Mouse (Mus musculus) T-helper 1 cell (primary cell): ENCODE data around the gene Gmps.

ENCODE experiments used
- in situ Hi-C: fragments of 300-600 bp; cut with MboI, MseI; formaldehyde crosslinking; loops from one replicate; pipeline ENCODE4 v1.15.1; 2025; ENCODE audit warnings: high pct_unique_total_duplicates

Gene Gmps

DNA sequence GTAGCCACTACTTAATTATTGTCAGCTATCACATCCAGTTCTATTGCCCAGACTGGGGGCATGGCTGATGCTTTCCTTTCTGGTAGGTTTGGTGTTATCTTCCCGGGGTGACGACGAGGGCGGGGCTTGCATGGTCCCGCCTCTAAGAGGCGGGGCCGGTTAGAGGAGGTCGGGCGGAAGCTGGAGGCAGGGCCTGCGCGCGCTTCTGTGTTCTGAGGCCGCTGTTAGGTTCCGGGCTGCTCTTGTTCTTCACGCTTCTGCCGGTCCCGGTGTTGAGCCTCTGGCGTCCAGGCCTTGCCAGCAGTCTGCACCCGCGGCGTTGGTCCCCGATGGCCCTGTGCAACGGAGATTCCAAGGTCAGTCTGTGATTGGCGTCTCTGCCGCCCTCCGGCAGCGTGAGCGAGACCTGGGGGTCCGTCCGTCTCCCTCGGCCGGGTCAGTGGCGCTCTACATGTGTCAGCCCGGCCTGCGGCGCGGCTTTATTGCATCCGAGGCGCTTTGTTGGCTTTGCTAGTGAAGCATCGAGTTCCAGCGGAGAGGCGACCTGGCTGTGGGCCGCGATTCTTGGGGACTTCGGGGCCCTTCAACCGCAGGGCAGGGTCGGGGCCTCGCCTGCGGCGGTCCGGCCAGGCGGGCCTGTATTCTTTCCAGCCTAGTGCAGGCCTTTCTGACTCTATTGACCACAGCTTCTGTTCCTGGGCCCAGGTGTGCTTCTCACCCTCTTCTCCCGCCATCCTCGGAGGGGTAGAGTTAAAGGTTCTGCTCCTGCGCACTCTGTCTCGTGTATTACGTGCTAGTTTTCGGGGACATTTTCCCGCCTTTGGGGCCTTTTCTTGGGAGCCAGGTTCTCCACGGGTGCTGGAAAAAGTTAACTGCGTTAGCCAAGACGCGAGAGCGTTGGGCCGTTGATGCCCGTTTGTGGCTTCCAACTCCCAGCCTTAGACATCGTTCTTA lies at the start of gene Gmps:
Gene Gmps, plus strand, starts transcription at position 152 of the 954 bp plus-strand sequence.
- in situ Hi-C loops: loop anchor here (10.0 to 25.0 kb wide), 2 partner anchors 1386 to 1471 kb away; partner anchors contain the start of gene Dhx36

DNA sequence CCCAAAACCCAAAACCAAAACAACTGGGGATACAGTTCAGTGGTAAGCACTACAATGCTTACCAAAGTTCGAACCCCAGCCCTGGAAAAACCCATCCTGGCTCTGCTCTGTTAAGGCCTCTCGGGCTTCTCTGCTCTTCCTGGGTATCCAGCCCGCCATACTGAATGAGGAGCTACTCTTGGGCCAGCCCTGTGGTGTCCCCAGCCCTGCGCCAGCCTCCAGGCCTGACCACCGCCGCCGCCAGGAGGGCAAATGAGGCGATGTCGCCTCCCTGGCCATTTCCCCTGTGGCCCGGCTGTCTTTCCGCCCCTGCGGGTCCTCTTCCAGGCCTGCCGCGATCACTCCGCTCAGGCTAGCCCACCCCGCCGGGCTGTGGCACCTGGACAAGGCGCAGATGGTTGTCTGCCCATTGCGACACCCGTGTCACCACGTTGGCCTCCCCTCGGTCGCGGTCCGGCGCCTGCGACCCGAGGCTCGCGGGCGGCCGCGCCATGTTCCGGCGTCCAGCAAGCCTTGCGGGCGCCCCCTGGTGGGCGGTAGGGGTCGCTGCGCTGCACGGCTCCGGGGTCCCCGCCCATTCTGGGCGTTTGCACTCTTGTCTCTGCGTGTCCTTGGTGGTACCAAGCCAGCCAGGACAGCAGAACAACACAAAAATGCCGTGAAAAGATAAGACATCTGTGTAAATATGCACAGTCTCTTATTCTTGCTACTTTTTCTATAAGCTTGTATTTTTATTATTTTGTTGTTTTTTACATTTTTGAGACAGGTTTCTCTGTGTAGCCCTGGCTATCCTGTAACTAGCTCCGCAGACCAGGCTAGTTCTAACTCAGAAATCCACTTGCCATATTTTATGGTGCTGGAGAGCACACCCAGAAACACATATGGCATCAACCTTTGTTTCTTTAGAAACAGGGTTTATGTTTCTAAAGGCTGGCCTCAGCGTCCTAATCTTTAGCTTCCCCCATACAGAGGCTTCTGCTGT lies 46.7 kb upstream of the Gmps start, which contains the start of gene E130311K13Rik:
Gene E130311K13Rik, minus strand, starts transcription at position 595 of the 982 bp plus-strand sequence.
- in situ Hi-C loops: no loop called here

DNA sequence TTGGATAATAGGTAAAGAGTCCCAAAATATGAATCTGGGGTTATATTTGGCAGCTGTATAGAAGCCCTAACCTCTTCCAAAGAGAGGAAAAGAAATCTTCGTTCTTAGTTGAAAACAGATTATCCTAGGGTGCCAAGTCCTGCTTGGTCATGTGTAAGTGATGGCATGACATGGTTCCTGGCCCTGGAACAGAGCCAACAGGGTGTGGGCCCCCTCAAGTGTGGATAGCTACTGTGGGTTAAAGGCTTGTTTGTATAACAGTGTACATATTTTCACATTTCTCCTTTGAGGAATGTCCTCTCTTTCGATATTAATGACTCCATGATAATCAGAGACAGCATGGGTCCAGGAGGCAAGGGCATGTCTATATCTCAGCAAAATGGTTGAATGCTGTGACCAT lies 37.0 kb upstream of the Gmps start:
- in situ Hi-C loops: loop anchor here (10.0 kb wide), 1 partner anchor 384 kb away; no protein-coding TSS in a partner anchor

DNA sequence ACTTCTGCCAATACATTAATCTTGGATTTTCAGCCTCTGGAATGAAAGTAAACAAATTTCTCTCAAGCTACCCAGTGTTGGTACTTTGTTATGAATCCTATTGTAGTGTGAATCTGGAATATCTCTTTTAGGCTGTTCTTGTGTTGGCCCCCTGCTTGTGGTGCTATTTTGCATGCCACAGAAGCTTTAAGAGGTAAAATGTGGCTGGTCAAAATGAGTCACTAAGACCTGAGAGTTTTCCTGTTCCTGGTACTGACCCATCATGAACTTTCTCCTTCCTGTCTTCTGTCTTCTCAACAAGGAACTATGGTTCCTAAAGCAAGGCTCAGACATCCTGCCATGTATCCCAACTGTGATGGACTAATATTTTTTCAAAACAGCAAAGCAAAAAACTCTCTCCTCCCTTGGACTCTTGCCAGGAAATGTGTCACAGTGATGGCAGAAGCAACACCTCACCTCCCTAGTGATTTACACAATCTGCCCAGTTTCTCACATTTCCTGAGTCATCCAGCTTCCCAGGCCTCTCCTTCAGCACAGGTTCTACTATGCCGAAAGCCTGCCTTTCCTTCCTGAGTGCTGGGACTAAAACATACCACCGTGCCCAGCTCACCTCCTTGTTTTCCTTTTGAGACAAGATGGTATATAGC lies 34.6 kb upstream of the Gmps start:
- in situ Hi-C loops: no loop called here

DNA sequence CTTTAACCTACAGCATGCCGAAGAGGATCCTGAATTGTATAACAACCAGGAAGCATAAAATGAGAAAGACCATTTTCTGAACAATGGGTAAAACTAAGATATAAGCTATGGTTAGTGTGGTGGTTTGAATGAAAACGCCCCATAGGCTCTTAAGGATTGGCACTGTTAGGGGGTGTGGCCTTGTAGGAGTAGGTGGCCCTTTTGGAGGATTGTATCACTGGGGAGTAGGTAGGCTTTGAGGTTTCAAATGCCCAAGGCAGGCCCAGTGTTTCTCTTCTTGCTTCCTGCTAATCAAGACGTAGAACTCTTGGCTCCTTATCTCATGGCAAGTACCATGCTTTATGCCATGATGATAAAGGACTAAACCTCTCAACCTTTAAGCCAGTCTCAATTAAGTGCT lies 26.1 kb upstream of the Gmps start:
- in situ Hi-C loops: loop anchor here (25.0 kb wide), 1 partner anchor 2012 kb away; the partner anchor contains the start of gene Ccnl1

DNA sequence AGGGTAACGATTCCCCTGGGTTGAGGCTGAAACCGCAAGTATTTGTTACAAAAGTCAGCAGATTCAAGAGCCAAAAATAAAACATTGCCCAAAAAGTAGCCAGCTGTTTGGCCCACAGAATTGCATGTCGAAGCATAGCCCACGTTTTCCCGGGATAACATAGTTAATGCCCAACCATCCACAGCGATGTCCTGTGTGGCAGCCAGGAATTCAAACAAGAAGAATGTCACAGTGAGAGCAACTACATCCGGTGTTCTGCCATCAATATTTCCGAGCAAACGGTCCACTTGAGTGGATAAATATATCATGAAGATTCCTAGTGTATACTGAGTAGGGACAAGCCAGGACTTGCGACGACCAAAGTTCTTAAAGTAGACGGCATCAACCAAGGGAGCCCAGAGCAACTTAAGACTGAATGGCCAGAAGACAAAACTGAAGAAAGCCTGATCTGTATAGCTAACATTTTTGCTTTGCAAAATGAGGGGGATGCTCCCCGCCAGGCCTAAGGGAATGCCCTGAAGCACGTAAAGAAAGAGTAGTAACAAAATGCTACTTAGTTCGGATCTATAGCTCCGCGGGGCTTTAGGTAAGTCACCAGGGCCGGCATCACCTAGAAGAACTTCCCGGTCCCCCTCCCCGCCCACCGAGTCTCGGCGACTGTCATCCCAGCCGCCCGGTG lies 12.3 kb upstream of the Gmps start:
- in situ Hi-C loops: loop anchor here (25.0 kb wide), 1 partner anchor 1999 kb away; the partner anchor contains the start of gene Ccnl1

DNA sequence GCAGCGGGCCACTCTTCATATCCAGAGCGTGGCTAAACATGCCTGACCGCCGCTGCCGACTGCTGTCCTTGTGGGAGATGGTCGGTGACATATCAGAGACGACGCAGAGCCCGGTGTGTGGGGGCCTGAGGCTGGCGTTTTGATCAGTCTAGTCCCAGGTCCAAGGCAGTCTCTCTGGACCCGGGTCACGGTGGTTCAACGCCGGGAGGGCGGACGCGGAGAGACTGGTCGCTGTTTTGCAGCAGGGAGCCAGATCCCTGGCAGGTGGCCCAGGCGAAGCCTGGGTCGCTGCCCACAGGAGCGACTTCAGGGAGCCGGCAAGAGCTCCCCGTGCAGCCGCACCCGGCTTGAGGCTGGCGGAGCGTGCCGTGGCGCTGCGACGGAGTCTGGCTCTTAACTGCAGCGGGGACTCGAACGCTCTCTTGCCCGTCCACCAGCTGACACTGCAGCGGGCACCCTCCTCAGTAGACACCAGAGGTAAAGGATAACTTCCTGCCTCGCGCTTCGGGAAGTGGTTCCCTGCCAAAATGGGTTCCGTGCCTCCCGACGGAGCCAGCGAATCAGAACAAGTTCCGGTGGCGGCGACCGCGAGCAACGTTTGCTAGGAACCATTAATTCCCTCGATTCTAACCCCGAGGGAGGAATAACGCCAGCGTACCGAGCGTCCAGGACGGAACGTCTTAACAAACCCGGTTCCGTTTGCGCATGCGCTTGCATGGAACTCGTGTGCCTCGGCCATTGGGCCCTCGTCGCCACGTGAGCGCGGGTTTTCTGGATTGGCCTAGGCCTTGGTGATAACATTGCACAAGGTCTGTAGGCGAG lies 11.6 kb upstream of the Gmps start, which contains the start of gene Slc33a1:
Gene Slc33a1, minus strand, starts transcription at position 669 of the 822 bp plus-strand sequence.
- in situ Hi-C loops: loop anchor here (25.0 kb wide), 1 partner anchor 1998 kb away; the partner anchor contains the start of gene Ccnl1

DNA sequence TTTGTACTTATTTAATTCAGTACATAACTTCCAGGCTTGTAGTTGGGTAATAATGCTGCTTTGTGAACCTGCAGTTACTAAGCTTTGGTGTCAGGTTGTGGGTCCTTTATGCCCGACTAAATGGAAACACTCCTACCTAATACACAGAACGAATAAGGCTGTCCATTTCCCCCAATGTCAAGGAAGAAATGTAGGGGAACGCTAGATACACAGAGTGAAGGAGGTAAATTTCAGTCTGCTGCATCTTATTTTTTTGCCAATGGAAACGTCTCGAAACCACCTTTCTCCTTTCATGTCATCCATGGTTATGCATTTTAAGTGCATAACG lies 11.0 kb upstream of the Gmps start:
- in situ Hi-C loops: loop anchor here (25.0 kb wide), 1 partner anchor 1997 kb away; the partner anchor contains the start of gene Ccnl1

DNA sequence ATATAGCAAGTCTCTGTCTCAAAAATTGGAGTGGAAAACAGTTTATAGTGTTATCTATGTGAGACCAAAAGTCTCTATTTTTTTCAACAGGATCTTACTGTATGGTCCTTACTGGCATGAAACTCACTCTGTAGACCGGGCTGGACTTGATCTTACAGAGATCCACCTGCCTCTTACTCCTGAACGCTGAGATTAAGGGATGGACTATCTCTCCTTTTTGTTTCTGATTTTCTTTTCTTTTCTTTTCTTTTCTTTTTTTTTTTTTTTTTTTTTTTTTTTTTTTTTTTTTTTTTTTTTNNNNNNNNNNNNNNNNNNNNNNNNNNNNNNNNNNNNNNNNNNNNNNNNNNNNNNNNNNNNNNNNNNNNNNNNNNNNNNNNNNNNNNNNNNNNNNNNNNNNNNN lies 10.0 kb upstream of the Gmps start:
- in situ Hi-C loops: loop anchor here (25.0 kb wide), 1 partner anchor 1996 kb away; the partner anchor contains the start of gene Ccnl1

DNA sequence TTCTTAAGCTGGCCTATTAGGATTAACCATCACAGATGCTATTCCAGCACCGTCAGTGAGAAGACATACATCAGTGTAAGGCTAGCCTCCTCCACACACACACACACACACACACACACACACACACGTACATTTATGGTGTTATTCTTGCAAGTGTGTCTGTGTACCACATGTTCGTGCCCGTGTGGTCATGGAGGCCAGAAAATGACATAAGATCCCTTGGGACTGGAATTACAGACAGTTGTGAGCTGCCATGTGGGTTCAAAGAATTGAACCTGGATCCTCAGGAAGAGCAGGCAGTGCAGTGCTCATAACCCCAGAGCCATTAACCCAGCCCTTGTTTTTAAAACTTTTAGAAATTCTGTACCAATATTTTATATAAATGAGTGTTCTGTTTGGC lies 2.0 kb downstream of the Gmps start:
- in situ Hi-C loops: loop anchor here (10.0 to 25.0 kb wide), 2 partner anchors 1384 to 1473 kb away; partner anchors contain the start of gene Dhx36

DNA sequence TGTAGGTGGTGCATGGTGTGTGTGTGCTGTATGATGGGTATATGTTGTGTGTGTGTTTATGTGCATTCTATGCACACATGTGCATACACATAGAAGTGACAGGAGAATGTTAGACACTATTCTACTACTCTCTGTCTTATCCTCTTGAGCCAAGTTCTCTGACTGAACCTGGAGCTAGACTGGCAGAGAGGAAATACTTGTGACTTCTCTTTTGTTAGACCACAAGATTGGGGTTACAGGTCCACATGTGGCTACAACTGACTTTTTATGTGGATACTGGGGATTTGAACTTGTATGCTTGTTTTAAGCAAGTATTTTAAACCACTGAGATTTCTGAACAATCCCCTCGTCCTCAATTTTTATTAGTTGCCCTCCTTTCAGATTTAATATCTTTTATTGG lies 10.8 kb downstream of the Gmps start:
- in situ Hi-C loops: loop anchor here (25.0 kb wide), 1 partner anchor 1376 kb away; no protein-coding TSS in a partner anchor

DNA sequence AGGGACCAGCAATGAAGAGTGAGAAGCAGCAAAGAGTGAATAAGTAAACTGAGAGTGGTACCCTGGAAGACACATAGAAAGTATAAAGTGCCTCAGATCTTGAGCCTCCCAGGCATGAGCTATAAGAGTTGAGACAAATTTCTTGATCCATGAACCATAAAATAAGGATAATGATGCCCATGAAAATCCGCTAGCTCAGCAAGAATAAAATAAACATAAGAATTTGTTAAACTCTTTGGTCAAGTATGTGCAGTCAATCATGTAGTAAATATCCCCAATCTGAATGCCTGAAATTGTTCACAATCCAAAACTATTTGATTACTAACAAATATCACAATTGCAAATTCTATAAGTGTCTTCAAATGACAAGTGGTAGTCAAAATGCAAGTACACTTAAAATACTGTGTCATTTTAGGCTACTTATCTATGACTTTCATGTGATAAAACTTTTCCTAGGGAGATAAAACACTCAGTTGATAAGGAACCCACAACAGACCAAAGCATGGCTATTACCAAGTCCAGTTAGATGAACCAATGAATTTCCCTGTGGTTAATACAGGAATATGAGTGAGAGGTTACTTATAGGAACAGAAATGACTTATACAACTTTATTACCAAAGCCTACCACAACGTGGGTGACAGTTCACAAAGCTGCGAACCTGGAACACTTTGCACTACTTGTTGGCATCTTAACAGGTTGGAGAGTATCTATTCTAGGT lies 13.0 kb downstream of the Gmps start:
- in situ Hi-C loops: loop anchor here (25.0 kb wide), 1 partner anchor 1373 kb away; no protein-coding TSS in a partner anchor

DNA sequence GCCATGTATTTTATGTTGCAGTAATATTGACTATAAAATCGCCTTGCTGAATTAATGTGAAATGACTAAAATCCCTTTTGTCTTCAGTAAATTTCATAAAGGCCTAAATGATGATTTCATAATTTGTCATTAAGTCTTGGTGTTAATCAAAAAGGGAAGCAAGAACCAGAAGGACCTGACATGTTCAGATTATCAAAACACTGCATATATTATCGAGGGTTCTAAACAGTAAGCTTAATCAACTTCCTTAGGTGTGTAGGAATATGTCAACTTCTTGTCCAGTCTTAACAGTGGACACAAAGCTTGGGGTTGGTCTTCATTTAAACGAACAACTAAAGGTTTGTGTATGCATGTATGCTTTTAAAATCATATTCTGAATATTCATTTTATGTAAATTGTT lies 45.5 kb downstream of the Gmps start:
- in situ Hi-C loops: no loop called here

DNA sequence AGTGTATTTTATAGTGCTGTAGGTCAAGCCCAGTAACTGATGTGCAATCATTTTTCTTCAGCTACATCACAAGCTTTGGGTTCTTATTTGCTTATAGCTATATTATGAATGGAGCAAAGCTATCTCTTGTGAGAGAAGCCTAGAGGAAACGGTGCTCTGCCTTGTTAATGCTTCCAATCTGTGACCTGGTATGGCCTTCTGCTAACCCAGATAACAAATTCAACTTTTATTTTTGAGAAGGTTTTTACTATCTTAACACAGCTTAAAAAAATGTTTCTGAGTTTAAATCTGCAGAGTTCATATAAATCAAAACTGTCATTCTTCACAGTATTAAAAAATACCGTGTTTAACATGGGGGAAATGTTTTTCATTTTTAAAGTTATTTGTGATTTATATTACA lies 46.0 kb downstream of the Gmps start:
- in situ Hi-C loops: no loop called here

DNA sequence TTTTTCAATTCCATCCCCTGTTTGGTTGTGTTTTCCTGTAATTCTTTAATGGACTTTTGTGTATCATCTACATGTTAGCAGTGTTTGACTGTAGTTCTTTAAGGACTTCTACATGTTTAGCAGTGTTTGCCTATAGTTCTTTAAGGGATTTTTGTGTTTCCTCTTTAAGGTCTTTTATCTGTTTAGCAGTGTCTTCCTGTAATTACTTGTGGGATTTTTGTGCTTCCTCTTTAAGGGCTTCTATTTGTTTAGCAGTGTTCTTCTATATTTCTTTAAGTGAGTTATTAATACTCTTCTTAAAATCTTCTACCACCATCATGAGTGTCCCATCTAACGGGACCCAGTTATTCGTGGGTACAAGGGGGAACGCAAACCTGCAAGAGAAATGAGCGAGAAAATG lies 53.9 kb downstream of the Gmps start:
- in situ Hi-C loops: loop anchor here (25.0 kb wide), 1 partner anchor 468 kb away; no protein-coding TSS in a partner anchor

DNA sequence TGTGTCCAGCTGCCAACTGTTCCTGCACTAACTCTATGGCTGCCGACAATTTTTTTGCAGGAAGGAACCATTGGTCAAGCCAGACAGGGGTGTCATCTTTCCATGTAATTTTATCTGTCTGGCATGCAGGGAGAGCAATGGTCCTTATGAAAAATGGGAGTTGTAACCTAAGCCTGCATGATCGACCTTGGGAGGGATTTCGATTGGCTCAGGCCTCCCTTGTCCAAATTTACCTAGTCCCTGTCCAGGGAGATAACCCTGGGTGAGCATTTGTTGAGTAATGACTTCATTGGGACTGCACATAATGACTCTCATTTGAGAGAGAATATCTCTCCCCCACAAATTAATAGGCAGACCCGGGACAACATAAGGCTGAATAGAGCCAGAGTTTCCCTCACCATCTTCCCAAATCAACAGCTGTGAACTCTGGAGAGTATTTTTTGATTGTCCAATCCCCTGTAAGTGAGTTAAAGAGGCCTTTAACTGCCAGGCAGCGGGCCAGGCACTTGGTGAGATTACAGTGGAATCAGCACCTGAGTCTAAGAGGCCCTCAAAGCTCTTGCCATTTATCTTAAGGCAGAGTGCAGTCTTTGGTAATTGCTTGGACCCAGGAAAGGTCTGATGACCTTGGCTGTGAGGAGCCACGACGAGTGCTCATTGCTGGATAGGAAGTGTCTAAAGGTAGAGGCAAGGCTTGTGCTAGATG lies 62.4 kb downstream of the Gmps start:
- in situ Hi-C loops: loop anchor here (25.0 kb wide), 1 partner anchor 476 kb away; no protein-coding TSS in a partner anchor
